Mouse (Mus musculus) hindbrain, embryonic 16.5 days (tissue): ENCODE data around the gene Rpl22. TPM values are rescaled to one million over a fixed set of nuclear protein-coding genes. Genes with fewer than 3 reads are reported as not detected.

Experiments
- ATAC-seq: fragments of 200-750 bp; cut with Nextera tagmentation; 2 replicates; pipeline ENCODE4 v1.8.0; 2017; ENCODE audit warnings: moderate TSS enrichment, moderate library complexity
- H3K27ac ChIP-seq: fragments of 300-500 bp; sonication (generic); 2 replicates; pipeline ENCODE4 v1.5.1; 2014; ENCODE audit warnings: low read depth, mild to moderate bottlenecking, control low read depth, low read length, moderate library complexity
- H3K27me3 ChIP-seq: fragments of 300-500 bp; sonication (generic); replicated peaks from 2 replicates; pipeline ENCODE4 v1.6.1; 2014; ENCODE audit warnings: low read length; ENCODE audit not compliant: control insufficient read depth, insufficient read depth
- H3K36me3 ChIP-seq: fragments of 300-500 bp; sonication (generic); 2 replicates; pipeline ENCODE4 v1.6.1; 2014; ENCODE audit warnings: mild to moderate bottlenecking, low read length, moderate library complexity, mixed read lengths; ENCODE audit not compliant: control insufficient read depth, insufficient read depth
- H3K4me1 ChIP-seq: fragments of 300-500 bp; sonication (generic); 2 replicates; pipeline ENCODE4 v1.6.1; 2014; ENCODE audit warnings: low read depth, low read length; ENCODE audit not compliant: control insufficient read depth, insufficient read depth
- H3K4me2 ChIP-seq: fragments of 300-500 bp; sonication (generic); 2 replicates; pipeline ENCODE4 v1.6.1; 2014; ENCODE audit warnings: mild to moderate bottlenecking, low read length, control low read depth, moderate library complexity
- H3K4me3 ChIP-seq: fragments of 300-500 bp; sonication (generic); 2 replicates; pipeline ENCODE4 v1.5.1; 2014; ENCODE audit warnings: mild to moderate bottlenecking, low read length, control low read depth, moderate library complexity
- H3K9ac ChIP-seq: fragments of 300-500 bp; sonication (generic); 2 replicates; pipeline ENCODE4 v1.6.1; 2014; ENCODE audit warnings: low read depth, mild to moderate bottlenecking, control low read depth, low read length, moderate library complexity
- H3K9me3 ChIP-seq: fragments of 300-500 bp; sonication (generic); 2 replicates; pipeline ENCODE4 v1.6.1; 2014; ENCODE audit warnings: mild to moderate bottlenecking, low read length, moderate library complexity; ENCODE audit not compliant: control insufficient read depth
- WGBS: fragments of 180-500 bp; shearing (Covaris S2); extraction: QIAGEN DNeasy Blood & Tissue Kit; methylation state at CpG from one replicate; pipeline ENCODE4 v1.1.7; 2014; 5-methylcytosine and 5-hydroxymethylcytosine counted together
- polyA plus RNA-seq: library from polyadenylated mRNA; unstranded; fragments of >200 nt; fragmentation: Nextera tagmentation; extraction: Ambion mirVana; gene quantifications from 2 replicates; pipeline ENCODE4 v1.2.1, GENCODE M21; 2015

Gene Rpl22
- polyA plus RNA-seq, 1 experiment from 2014 or later: 138 TPM

DNA sequence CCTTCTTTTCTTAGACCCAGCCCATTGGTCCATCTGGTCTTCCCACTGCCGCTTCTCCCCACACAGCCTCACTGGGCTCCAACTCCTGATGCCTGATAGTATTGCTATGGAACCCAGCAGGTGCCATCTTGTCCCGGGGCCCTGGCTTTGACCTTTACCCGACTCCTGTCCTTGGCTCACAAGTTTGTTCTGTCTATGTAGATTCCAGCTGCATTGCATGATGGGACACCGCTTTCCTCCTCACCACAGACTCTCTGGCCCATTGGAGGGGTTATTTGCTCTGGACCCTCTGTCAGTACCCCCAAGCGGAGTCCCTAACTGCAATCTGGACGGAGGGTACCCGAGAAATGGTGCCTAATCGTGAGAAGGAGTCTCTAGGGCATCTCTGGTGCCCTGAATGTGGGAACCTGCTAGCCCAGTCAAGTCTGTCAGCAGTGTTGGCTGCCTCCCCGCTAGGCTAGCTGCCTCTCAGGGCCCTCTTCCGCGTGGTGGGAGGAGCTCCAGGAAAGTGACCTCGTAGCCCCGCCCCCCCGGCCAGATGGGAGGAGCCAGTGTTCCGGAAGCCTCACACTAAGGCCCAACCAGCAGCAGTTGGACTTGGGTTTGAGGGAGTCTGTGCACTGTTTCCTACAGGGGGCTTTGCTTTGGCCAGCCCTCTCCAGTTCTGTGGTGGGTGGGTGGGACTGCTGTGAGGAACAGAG is 15.2 kb downstream of the Rpl22 start:
- Histone ChIP-seq H3K9me3 (no peaks in the 10 kb centered on the region), H3K4me2 (peak overlapping the region; percentile 72), H3K9ac (no peak overlapping the region; the same call in 1 of the 2 replicates), H3K27ac (no peak overlapping the region), H3K27me3 (no peaks in the 10 kb centered on the region), H3K4me1 (peaks cover 31% of the 10 kb centered on the region), H3K4me3 (peak overlapping the region; percentile 6; the same call in 1 of the 2 replicates), H3K36me3 (no peaks in the 10 kb centered on the region)
- ATAC-seq: no peak
- WGBS: 32% methylated on average over 15 of the region's 15 CpGs

DNA sequence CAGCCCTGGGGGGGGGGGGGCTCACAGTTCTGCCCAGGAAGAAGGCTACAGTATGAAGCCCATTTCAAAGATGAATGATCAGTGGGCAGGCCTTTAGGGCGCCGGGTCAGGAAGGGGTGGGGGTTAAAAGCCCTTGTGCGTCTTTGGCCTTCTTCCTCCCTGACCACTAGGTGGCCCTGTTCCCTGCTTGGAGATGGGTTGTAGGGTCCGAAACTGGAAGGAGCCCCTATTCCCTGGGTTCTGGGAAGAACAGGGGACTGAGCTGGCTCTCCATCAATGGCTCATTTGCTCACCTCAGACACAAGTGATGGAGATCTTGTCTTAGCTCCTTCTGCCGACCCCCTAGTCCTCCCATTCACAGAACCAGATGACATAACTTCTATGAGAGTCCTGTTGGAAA is 17.8 kb downstream of the Rpl22 start:
- peaks cover 29% of the 10 kb centered on the region for H3K4me1 ChIP-seq
- H3K4me3 ChIP-seq: no peak overlapping the region

DNA sequence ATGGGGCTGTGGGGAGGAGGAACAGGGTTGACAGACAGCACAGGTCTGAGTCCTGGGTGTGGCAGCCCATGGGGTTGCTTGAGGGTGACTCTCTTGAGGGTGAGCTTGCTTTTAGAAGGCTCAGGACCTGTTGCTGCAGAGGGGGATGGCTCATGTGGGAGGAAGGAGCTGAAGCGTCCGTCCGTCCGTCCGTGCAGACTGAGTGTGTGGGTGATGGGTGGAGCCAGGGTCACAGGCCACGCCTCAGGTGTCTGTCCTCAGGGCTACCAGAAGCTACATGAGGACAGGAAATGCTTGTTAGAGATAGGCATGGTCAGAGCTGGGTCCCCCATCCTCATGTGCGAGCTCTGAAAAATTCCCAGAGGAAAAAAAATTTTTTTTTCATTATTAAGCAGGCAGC is 19.1 kb downstream of the Rpl22 start:
- WGBS: 61% methylated on average over 7 of the region's 7 CpGs
- Histone ChIP-seq H3K9me3 (no peaks in the 10 kb centered on the region), H3K4me1 (peaks cover 35% of the 10 kb centered on the region), H3K4me3 (no peak overlapping the region), H3K9ac (no peak overlapping the region), H3K4me2 (no peak overlapping the region), H3K27me3 (no peaks in the 10 kb centered on the region; the same call in 1 of the 2 replicates), H3K27ac (no peak overlapping the region), H3K36me3 (no peaks in the 10 kb centered on the region)
- no peak for ATAC-seq

More for the DNA sequence above, 17.8 kb downstream of the Rpl22 start:
- no peak for ATAC-seq
- no peak overlapping the region for H3K27ac ChIP-seq
- H3K9ac ChIP-seq: no peak overlapping the region
- no peaks in the 10 kb centered on the region for H3K9me3 ChIP-seq
- H3K36me3 ChIP-seq: no peaks in the 10 kb centered on the region
- H3K27me3 ChIP-seq: no peaks in the 10 kb centered on the region; the same call in 1 of the 2 replicates
- WGBS: 11% methylated on average over 5 of the region's 5 CpGs
- H3K4me2 ChIP-seq: peak overlapping the region; percentile 10; the same call in 1 of the 2 replicates

DNA sequence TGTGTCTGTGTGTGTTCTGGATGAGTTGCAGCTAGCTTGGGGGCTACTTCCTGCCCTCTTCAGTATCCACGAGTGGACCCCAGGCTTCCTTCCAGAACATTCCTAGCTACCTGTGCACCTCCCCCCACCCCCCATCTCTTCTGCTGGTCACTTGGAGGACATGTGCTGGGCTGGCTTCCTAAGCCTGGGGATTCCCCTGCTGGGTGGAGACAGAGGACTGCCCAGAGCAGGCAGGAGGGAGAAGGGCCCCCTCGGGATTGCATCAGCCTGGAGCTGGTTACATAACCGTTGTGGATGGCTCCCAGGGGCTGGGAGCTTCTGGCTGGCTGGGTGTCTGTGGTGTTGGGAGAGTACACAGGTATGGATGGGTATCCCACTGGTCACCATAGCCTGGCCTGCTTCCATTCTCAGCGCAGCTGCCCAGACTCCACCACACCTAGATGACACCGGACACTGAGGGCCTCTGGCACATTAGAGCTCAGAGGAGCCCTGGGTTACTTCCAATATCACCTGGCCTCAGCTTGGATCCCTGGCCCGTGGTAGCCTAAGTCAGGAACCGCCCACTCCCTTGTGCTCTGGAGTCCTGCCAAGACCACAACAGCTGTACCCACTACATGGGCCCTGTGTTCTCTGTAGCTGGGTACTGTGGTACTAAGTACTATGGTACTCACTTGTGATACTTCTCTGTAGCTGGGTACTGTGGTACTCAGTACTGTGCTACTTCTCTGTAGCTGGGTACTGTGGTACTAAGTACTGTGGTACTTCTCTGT is 19.8 kb downstream of the Rpl22 start:
- H3K4me1 ChIP-seq: peaks cover 35% of the 10 kb centered on the region
- no peaks in the 10 kb centered on the region for H3K9me3 ChIP-seq
- no peak for ATAC-seq
- H3K27ac ChIP-seq: no peak overlapping the region
- WGBS: 60% methylated on average over 7 of the region's 7 CpGs
- no peaks in the 10 kb centered on the region; the same call in 1 of the 2 replicates for H3K27me3 ChIP-seq
- no peak overlapping the region for H3K4me3 ChIP-seq
- H3K36me3 ChIP-seq: no peaks in the 10 kb centered on the region
- H3K9ac ChIP-seq: no peak overlapping the region
- no peak overlapping the region for H3K4me2 ChIP-seq

DNA sequence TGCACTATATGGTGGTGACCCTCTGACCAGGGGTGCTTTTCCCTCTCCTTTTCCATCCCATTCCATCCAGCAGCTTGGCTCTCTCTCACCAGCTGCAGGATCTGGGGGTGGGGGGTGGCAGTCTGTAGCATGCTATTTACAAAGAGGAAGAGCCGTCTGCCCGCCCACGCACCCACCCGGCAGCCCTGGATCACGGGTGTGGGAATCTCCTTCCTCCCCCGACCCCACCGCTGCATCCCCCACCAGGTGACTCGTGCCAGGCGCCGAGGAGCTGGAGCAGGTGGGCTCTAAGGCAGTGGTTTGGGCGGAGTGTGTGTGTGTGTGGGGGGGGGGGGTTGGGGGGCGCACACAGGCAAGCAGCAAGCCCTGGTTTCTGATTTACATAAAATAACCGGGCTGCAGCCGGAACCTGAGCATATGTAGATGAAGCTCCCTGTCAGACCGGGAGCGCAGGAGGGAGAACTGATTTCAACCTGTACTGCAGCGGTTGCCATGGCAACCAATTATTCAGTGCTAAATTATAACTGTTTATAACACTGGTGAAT is 24.4 kb downstream of the Rpl22 start:
- WGBS: 5% methylated on average over 15 of the region's 17 CpGs
- Histone ChIP-seq H3K27ac (peak overlapping the region; percentile 86), H3K36me3 (no peaks in the 10 kb centered on the region; the same call in 1 of the 2 replicates), H3K27me3 (peaks cover 2% of the 10 kb centered on the region), H3K4me1 (peaks cover 34% of the 10 kb centered on the region), H3K9ac (peak overlapping the region; percentile 54), H3K9me3 (no peaks in the 10 kb centered on the region), H3K4me2 (peak overlapping the region; percentile 55), H3K4me3 (peak overlapping the region; percentile 23)
- ATAC-seq: peak; percentile 80

DNA sequence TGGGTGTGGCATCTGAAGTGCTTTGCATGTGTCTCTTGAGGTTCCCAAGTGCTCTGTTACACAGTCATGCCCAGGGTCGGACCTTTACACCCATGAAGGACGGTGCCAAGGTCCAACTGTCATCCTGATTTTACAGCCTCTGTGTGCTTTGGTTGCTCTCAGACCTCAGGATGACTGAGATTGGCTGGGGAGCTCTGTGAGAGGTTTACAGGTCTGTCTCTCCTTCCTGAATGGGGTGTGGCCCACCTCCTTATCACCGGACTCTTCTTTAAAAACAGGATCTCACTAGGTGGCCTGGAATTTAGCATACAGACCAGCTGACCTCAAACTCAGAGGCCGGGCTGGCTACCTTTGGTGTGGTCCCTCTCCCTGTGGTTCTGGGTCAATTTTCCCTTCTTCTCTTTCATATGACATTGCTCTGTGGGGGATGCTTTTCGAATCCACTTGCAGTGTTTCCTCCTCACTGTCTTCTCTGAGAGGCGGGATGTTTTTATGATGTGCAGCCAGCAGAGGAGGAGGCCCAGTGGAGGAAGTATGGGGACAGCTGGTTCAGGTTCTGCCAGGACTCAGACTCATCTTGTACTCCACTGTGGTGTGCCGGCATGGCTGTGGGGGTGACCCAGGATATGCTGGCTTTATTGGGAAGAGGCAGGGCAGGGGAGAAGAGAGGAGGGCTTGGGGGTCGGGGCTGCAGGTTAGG is 25.3 kb downstream of the Rpl22 start:
- Histone ChIP-seq H3K36me3 (no peaks in the 10 kb centered on the region; the same call in 1 of the 2 replicates), H3K27me3 (peaks cover 2% of the 10 kb centered on the region), H3K9me3 (no peaks in the 10 kb centered on the region), H3K27ac (peak overlapping the region; percentile 74), H3K4me2 (peak overlapping the region; percentile 55), H3K4me3 (no peak overlapping the region), H3K9ac (peak overlapping the region; percentile 18; the same call in 1 of the 2 replicates), H3K4me1 (peaks cover 30% of the 10 kb centered on the region)
- ATAC-seq: no peak; the same call in 1 of the 2 replicates
- WGBS: 25% methylated on average over 8 of the region's 8 CpGs

DNA sequence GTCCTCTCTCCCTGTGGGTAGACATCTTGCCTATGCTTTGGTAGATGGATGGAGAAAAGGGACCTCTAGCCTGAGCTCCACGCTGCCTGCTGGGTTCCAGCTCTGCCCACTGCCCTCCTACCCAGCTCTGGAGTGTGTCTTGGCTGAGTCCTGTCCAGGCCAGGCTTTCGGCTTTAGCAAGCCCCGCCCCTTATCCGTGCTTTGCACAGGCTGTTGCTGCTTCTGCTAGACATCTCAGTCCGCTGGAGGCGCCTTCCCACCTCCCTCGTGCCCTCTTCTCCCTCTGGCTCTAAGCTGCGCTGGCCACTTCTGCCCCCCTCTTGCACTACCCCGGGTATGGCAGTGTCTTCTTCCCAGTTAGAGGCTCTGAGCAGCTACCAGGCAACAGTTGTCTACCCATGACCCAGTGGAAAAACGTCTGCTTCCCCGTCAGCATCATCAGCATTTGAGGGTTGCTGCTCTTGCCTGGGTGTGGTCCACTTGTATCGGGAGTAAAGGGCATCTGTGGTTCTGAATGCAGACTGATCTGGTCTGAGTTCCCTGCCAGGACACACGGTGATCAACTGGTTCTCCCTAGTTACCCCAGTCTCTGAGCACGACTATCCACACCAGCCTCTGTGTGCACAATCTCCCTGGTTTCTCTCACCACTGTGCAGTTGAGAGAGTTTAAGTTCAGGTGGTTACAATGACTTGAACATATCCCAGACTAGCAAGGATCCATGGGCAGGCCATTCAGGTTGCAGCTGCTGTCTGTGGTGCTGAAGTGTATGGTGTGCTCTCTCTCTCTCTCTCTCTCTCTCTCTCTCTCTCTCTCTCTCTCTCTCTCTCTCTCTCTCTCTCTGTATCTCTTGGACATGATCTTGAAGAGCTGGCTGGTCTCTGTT is 26.1 kb downstream of the Rpl22 start:
- H3K4me2 ChIP-seq: no peak overlapping the region
- peak; percentile 35; the same call in 1 of the 2 replicates for ATAC-seq
- H3K27me3 ChIP-seq: peaks cover 2% of the 10 kb centered on the region
- no peak overlapping the region for H3K9ac ChIP-seq
- peaks cover 1% of the 10 kb centered on the region for H3K36me3 ChIP-seq
- H3K9me3 ChIP-seq: no peaks in the 10 kb centered on the region
- peaks cover 30% of the 10 kb centered on the region for H3K4me1 ChIP-seq
- 12% methylated on average over 14 of the region's 14 CpGs for WGBS
- H3K27ac ChIP-seq: peak overlapping the region; percentile 14; the same call in 1 of the 2 replicates
- no peak overlapping the region for H3K4me3 ChIP-seq
